Mouse (Mus musculus): Measurements from ENCODE around the gene Tshz2.

The Tshz2 gene

DNA sequence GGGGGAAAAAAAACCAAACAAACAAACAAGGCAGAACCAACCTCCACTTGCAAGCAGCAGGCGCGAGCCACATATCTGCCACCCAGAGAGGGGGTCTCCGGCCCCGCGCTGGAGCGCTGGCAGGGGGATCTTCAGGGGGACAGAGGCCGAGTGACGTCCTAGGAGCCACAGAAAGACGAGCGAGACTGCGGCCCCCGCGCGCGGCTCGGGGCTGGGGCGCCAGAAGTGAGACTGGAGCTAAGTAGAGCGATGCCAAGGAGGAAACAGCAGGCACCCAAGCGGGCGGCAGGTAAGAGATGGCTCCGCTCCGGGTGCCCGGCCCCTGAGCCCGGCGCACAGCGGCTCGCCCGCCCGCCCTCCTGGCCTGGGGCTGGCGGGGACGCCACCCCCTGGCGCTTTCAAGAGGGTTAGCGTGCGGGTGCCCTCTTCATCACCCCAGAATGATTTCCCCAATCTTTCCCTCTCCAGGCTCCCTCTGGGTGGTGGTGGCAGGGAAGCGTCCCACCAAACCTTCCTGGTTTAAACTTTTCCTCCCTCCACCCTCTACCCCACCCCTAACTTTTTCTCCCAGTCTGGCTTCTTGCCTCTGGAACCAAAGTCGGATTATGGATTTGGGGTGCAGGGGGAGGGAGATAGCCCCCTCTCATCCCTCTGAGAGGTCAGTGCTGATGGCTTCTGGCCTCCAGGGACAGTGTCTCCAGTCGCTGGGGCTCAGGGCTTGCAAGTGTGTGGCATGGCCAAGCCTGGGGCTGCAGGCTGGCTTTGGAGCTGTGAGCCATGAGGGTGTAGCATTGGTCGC lies 877 bp downstream of the Tshz2 start:
- no peak for DNase-seq (ENCODE audit: low read depth)

DNA sequence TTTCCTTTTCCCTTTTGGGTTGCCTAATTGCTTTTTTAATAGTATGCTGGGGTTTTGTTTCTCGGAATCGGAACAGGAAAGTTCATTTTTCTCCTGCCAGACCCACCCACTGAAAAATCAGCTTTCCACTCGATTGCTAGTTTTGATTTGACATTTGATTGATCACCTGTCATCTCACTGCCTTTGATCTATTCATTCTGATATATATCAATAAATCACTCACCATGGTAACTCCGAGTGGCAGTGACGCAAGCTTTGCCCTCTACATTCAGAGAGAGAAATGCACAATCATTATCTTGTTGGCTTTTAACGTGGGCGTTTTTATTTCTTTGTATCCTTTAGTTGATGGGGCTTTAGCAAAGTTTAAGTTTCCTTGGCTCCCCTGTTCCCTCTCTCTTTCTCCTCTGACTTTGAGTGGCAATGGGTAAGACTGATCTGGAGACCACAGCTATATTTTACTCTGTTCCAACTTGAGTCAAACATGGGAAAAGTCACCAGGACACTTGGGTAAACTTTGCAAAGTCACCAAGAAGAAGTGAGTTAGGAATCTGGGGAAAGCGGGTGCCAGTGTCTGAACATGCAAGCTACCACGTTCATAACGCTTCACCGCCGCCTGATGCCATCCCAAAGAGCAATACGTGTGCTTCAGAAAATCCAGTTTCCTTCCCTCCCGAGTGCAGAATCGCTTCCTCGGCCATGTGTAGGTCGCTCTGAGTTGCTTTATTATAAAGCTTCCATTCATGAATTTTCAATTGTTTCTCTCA lies 2.0 kb downstream of the Tshz2 start:
- no peak for DNase-seq (ENCODE audit: low read depth)

DNA sequence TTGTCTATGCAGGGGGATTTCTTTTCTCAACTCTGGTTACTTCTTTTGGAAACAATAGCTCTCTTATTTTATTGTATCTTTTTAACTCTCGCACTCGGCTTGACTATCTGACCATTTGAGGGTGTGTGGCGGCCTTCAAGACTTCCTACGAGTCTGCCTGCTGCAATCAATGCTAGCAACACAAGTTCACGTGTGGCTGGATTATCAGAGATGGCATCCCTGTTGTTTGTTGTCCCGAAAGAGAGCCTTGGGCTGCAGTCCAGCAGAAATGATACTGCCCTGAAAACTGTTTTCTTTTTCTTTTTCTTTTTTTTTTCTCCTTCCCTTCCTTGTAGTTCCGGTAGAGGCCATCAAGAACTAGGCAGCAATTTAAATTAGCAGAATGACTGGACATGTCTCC lies 2.6 kb downstream of the Tshz2 start:
- no peak for DNase-seq (ENCODE audit: low read depth)

DNA sequence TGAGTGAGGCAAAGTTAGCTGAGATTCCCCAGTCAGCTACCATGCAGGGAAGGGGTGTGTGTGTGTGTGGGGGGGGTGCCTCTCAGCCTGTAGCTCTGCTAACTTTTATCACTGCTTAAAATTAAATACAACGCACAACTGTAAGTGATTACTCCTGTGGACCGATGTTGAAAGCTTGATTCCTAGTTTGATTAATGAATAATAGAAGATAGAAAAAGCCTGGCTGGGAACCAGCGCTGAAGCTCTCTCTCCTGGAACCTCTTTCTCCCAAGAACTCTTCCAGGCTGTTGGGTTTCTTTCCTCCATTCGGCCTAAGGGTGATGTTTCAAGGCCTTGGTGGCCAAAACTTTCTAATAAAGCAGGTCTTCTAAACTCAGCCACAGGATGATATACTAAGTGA lies 3.6 kb downstream of the Tshz2 start:
- no peak for DNase-seq (ENCODE audit: low read depth)

DNA sequence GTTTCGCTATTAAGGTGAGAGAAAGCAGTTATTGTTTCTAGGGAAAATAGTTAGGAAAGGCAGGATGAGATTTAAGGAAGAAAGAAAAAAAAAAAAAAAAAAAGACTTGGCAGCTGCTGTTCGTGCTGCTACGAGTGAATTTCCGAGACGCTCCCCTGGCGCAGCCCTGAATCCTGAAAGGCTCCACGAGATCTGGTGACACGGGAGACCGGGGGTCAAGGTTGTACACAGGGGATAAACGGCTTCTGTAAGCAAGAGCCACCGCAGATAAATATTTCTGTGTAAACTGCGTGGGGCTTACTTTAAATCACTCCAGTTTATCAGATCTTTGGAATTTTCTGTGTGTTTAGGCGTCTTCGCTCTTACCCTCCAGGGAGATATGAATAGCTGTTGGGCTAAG lies 8.7 kb downstream of the Tshz2 start:
- DNase-seq (ENCODE audit: low read depth), result no peak

DNA sequence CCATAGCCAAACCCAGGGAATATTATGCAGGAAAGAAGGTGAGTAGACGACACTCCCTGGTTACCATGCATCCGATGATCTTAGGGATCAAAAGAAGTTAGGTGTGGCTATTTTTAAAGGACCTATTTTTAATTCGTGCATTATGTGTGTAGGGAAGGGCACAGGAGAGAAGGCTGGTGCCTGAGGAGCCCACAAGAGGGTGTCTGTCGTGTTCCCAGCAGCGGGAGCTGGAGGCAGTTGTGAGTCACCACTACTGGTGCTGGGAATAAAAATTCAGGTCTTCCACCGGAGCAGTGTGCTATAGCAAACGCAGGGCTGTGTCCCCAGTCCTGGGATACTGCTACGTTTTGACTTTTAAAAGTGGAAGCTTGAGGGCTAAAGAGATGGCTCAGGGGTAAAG lies 9.6 kb downstream of the Tshz2 start:
- no peak for DNase-seq (ENCODE audit: low read depth)

DNA sequence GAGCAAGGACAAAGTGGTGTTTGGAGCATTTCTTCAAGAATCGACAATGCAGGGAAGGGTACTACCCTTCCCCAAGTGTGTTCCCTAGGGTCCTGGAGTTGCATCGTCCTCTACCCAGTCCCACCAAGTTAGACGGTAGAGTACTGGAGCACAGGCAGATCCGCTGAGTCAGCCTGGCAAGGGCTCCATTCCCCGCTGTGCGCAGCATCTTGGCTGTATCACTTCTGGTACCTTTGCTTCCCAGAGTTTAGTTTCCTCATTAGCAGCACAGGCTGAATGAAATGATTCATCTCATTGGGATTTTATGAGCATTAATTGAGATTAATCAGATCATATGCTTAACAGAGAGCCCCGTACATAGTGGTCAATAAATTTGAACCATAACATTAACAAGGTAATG lies 14.3 kb downstream of the Tshz2 start:
- no peak for DNase-seq (ENCODE audit: low read depth)

DNA sequence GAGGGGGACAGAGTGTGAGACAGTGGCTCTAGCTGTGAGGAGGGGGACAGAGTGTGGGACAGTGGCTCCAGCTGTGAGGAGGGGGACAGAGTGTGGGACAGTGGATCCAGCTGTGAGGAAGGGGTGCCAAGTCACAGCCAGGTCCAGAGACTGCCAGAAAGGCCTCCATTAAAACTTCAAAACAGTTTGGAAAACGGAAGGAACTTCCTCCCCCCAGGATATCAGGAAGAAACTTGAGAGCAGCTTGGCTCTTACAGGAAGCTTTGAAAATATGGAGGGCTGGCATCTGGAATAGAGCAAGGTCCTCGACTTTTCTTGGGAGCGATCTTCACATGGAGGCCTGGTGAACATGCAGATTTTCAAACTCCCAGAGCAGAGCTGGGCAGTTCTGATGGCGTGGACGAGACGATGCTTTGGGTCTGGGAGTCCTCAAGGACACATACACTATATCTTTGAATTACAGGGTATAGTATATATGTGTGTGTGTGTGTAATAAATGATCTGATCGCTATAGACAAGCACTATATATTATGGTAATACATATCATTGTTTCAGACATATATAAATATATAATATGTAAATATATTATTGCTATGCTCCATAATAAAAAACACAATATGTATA lies 16.6 kb downstream of the Tshz2 start:
- DNase-seq (ENCODE audit: low read depth), result no peak

DNA sequence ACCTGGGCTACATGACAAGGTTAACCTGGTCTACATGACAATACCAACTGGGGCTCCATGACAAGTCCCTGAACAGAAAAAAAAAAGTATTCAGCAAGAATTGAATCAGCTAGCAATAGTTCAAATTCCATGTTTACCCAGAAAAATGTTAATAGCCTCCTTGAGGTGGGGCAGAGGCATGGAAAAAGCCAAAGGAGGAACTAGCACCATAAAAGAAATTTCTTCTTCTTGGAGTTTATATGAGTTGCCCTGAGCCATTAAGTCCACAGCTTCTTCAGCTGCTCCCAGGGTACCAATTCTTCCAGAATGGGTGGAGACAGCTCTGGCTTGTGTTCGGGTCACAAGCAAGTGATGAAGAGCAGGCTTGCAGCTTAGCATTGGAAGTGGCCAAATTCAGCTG lies 20.5 kb downstream of the Tshz2 start:
- no peak for DNase-seq (ENCODE audit: low read depth)

DNA sequence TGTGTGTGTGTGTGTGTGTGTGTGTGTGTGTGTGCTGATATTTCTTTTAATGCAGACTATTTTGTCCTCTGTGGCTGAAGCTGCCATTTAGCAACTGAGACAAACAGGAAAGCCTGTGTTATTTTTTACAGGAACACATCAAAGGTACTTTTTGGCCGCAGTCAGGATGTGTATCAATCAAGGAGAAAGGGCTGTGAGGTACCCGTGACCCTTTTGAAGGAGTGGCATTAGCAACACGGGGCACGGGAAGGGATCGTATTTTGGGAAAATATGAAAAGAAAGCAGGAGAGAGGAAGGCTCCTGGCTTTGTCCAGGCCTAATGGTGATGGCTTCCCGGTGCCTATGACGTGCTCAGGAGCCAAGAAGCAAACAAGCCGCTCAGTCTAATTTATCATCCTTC lies 31.0 kb downstream of the Tshz2 start:
- DNase-seq (ENCODE audit: low read depth), result no peak

DNA sequence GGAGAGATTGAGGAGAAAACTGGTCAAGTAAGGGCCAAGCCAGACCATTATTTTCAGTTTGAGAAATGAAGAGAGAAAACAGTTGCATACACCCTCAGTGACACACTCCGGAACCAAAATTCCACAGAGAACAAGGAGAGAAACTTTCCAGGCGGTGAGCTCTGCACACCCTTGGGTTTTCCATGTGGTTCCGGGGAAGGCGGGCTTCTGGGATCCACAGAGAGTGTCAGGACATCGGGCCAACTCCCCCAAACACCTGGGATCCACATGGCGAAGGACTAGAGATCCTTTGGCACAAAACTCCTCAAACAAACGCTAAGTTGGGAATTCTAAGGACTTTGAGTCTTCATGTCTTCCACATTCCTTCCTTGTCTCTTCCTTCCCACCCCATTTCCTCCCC lies 38.5 kb downstream of the Tshz2 start:
- no peak for DNase-seq (ENCODE audit: low read depth)

DNA sequence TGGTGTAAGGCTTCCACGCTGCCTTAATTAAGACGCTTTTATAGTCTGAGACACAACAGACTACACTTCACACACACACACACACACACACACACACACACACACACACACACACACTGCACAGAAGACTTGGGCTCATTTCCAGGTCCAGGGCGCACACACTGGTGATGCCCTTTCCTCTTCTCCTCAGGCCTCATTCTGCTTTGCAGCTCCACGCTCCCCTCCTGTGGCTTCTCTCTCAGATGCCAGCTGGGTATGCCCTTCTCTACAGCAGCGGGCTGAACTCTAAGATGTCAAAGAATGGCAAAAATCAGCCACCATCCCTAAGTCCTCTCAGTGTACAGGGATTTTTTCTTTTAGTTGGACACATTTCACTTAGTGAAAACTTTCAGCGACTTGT lies 41.0 kb downstream of the Tshz2 start:
- no peak for DNase-seq (ENCODE audit: low read depth)

DNA sequence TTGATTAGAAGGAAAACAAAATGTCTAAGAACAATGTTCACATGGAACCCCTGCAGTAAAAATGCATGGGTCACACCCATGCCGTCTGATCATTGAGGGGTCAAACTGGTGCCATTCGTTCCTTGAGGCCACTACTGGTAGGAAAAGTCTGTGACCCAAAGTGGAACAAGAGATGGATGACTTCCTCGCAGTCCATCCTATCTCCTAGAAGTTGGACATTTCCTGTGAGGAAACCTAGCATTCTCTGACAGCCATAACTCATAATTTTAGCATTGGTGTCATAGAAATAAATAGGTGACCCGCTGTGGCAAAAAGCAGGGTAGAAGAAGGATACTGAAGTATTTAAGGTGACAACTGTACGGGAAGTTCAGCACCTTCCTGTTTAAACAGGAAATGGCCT lies 41.4 kb downstream of the Tshz2 start:
- no peak for DNase-seq (ENCODE audit: low read depth)

DNA sequence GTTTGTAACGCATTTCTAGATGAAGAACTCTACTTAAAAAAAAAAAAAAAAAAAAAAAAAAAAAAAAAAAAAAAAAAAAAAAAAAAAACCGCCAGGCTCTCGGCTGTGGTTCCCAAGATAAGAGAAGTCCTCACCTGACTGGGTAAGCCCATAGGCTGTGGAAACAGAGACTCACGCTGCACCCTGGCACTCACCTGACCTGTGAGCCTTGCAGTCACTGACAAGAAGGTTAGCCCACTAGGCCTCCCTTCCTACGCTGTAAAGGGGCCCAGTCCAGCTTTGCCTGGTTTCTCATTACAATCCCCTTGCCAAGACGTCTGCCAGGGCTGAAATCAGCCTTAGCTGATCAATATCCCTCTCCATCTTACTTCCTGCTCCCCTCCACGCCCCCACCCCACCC lies 46.5 kb downstream of the Tshz2 start:
- DNase-seq (ENCODE audit: low read depth), result no peak

DNA sequence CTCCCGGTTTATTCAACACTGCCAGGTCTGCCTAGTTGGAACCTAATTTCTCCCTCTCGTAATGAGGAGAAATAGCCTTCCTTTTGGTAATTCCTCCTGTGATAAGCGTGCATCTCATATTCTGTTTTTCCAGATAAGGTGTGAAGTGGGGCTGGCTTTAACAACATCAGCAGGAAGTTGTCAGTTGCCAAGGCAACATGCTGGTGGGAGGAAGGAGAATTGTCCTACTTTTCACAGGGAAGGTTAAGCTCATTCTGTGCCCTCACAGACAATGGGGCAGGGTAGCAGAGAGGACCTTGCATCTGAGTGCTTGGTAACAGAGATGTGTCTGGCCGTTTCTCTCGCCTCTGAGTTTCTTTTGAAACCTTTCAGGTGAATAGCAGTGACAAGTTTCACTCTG lies 47.1 kb downstream of the Tshz2 start:
- no peak for DNase-seq (ENCODE audit: low read depth)

DNA sequence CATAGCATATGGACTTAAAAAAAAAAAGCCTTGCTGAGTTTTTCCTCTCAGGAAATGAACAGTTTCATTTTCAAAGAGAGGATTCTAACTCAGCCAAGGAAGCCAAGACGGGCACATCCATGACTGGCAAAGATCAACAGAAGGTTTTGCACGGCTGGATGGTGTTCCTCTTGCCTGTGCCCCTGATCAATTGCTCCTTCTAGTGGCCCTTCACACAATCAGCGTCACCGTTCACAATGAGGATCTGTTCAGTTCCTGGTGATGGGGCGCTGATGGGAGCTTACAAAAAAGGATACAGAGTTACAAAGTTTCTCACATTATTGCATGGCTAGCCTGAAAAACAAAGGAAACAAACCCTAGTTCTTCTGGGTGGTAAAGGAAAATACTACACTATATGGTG lies 52.4 kb downstream of the Tshz2 start:
- no peak for DNase-seq (ENCODE audit: low read depth)

DNA sequence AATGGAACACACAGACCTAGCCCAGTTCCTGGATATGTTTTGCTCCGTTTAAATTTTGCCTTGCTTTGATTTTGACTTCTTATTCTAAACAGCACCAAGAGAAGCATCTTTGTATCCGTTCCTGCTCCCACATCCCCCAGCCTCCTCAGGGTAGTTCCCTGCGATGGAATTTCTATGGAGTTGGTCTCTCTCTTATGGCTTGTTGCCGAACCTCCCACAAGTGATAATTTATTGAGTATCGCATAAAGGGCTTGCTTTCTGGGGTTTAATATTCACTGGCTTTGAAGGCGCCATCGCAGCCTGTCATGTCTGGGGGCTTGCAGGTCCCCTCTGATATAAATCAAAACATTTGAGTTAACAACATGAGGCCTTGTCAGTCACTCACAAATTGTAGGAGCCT lies 52.9 kb downstream of the Tshz2 start:
- DNase-seq (ENCODE audit: low read depth), result no peak

DNA sequence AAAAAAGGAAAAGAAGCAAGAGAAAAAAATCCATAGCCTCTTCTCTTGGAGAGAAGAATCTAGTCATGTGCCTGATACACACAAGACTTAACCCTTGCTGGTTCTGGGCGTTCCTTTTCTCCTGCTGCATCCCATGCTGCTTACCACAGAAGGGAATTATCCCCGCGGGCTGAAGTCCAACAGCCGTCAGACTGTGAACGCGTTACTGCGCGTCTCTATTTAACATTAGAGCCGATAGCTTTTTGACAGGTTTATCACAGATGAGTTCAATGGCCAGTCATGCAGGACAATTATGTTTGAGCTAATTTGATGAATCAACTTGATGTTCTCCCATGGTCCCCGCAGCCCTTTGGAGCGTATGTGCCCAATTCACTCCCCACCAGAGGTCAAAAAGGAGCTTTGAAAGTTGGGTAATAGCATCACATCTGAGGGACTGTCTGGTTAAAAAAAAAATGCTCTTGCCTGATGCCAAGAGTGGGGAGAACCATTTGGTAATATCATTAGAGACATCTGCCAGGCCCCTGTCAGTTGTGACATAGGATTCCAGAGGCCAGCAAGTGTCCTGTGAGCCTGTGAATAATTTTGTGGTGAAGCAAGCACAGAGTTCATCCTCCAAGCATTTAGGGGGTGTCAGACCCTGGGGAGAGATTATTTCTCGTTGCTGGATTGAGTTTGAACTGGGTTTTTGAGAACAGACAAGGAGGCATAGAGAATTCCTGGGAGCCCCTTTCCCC lies 54.1 kb downstream of the Tshz2 start:
- DNase-seq (ENCODE audit: low read depth), result no peak

DNA sequence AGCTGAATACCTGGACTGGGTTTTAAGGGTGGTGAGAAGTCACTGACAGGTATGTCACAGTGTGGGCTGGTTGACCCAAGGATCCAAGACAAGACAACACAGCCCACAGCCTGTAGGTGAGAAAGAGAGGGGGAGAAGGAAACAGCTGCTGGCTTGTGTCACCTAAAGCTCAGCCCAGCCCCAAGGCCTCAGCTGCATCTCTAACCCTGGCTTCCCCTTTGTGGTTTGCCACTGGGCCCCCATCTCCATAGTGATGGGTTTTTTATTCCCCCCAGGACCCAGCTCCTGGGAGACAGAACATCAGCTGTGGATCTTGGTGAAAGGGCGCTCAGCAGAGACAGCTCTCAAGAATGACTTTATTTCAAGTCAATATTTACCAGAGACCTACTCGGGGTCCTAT lies 57.2 kb downstream of the Tshz2 start:
- no peak for DNase-seq (ENCODE audit: low read depth)

DNA sequence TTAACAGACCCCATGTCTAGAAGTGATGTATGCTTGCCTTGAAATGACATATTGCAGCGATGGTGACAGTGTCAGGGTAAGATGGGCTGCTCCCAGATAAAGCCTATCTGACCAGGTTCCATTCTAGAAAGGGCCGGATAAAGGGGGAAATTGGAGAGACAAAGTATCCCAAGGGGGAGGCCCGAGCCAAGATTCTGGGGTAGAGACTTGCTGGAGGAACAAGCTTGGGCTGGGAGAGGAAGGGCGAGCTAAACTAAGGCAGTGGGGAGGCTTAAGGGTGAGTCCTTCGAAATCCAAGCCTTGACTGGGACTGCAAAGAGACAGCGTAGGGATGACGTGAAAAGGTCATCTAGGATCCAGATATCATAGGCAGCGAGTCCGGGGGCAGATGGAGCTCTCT lies 61.7 kb downstream of the Tshz2 start:
- DNase-seq (ENCODE audit: low read depth), result no peak

DNA sequence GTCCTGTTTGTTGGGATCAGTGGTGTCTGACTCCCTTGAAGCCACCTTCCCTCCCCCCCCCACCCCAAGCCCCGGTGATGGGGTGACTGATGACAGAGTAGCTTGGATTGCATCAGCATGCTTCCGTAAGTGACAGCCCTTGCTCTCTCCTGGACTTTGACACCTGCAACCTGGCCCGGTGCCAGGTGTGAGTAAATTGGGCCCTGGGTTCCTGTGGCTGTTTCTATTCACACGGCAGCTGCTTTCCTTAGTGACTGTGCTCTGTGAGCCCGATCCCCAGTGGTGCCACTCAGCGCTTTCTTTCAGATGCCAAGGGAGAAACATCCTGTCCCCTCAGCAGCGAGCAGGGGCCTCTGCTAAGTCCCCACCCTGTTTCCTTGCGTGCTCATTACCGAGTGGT lies 62.2 kb downstream of the Tshz2 start:
- DNase-seq (ENCODE audit: low read depth), result no peak

DNA sequence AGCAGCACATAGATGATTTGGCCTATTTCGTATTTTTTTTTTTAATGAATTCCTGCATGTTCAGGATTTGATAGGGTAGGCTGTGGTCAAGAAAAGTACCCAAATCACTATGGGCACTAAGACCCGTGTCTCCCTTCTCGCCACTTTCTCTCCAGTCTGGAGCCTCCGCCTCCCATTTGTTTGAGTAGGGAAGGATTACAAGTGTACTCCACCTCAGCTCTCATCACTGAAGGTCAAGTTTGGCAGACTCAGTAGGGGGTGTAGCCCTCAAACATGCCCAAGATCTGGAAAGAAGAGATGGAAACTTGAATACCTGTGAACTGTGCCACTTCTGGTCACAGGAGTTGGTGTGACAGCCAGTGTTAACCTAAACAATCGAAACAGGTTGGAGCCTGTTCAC lies 66.3 kb downstream of the Tshz2 start:
- DNase-seq (ENCODE audit: low read depth), result no peak
